Mouse (Mus musculus) thymus, adult 2 months (tissue): ENCODE measurements around the gene Lmo2. TPM values are rescaled to one million over a fixed set of nuclear protein-coding genes. Genes with fewer than 3 reads are reported as not detected.
"Not testable (repeated sequence)": the region's sequence is repeated elsewhere in the genome, so short reads cannot be mapped to it uniquely, and the experiment has no call there.

Experiments
- DNase-seq: peaks from one replicate; pipeline ENCODE4 v3.0.0; 2021
- H3K27ac ChIP-seq: fragments of 200-500 bp; 2 replicates; pipeline ENCODE4 v1.5.1; 2012; ENCODE audit warnings: low read length, control low read depth; ENCODE audit not compliant: control insufficient read depth, insufficient read depth
- H3K27me3 ChIP-seq: fragments of 200-500 bp; 2 replicates; pipeline ENCODE4 v1.6.1; 2012; ENCODE audit warnings: mild to moderate bottlenecking, low read length, moderate library complexity, mixed read lengths; ENCODE audit not compliant: control insufficient read depth, insufficient read depth
- H3K36me3 ChIP-seq: fragments of 200-500 bp; 2 replicates; pipeline ENCODE4 v1.6.1; 2012; ENCODE audit warnings: mild to moderate bottlenecking, low read length, moderate library complexity; ENCODE audit not compliant: control insufficient read depth, insufficient read depth
- H3K4me1 ChIP-seq: fragments of 200-500 bp; replicated peaks from 2 replicates; pipeline ENCODE4 v1.6.1; 2012; ENCODE audit warnings: low read length; ENCODE audit not compliant: control insufficient read depth, insufficient read depth
- H3K4me3 ChIP-seq: fragments of 200-500 bp; 2 replicates; pipeline ENCODE4 v1.5.1; 2012; ENCODE audit warnings: mild to moderate bottlenecking, low read length, control low read depth, moderate library complexity; ENCODE audit not compliant: control insufficient read depth, insufficient read depth
- CTCF ChIP-seq: fragments of 200-500 bp; IDR thresholded peaks from 2 replicates; pipeline ENCODE4 v1.5.1; 2012; ENCODE audit warnings: mild to moderate bottlenecking, control low read depth, low read length, moderate library complexity, borderline replicate concordance; ENCODE audit not compliant: control insufficient read depth, poor library complexity, insufficient read depth; ENCODE audit errors: extremely low read depth
- POLR2A ChIP-seq: fragments of 200-500 bp; IDR thresholded peaks from 2 replicates; pipeline ENCODE4 v1.6.1; 2012; ENCODE audit warnings: mild to moderate bottlenecking, low read length, control low read depth, moderate library complexity; ENCODE audit not compliant: control insufficient read depth, poor library complexity, insufficient read depth; ENCODE audit errors: extremely low read depth
- WGBS: fragments of 180-500 bp; shearing (Covaris S2); methylation state at CpG from one replicate; pipeline ENCODE4 v1.1.7; 2018; 5-methylcytosine and 5-hydroxymethylcytosine counted together
- polyA plus RNA-seq: library from polyadenylated mRNA; depleted of rRNA; stranded (reverse); fragments of >200 nt; gene quantifications from 2 replicates; pipeline ENCODE4 v1.2.3, GENCODE M21; 2012

Lmo2 gene
- polyA plus RNA-seq, 1 experiment, result 9.6 TPM

DNA sequence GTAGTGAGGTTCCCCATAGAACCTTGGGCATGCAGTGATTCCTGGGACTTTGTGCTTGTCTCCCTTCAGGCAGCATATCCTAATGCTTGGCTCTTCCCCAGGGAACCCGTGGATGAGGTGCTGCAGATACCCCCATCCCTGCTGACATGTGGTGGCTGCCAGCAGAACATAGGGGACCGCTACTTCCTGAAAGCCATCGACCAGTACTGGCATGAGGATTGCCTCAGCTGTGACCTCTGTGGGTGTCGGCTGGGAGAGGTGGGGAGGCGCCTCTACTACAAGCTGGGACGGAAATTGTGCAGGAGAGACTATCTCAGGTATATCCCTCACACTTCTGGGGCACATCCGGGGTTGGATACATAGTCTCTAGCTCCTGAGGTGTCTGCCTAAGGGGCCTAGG lies 18.1 kb downstream of the Lmo2 start:
- 30% methylated on average over 7 of the region's 7 CpGs for WGBS
- TF ChIP-seq CTCF (no peak), POLR2A (no peak)
- no peaks in the 10 kb centered on the region for H3K36me3 ChIP-seq
- H3K27me3 ChIP-seq, result peaks cover 3% of the 10 kb centered on the region; the same call in 1 of the 2 replicates
- no peak for DNase-seq
- H3K27ac ChIP-seq, result no peak overlapping the region
- no peak overlapping the region for H3K4me3 ChIP-seq
- peaks cover 5% of the 10 kb centered on the region; the same call in 1 of the 2 replicates for H3K4me1 ChIP-seq

DNA sequence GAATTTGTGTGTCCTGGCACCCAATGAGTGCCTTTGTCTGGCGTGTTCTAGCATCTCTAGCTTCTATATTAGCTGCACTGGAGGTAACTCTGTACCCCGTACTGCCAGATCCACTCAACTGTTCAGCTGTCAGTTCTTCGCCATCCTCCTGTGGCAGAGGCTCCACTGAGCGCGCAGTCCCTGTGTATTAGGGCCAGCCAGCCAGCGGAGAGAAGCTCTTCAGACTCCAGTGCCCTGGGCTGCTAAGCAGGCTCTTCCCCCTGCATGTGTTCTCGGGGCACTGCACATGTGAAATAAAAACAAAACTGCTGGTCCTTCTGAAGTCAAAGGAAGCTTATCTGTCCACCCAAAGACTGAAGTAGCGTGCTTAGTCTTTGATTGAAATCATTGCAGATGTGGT lies 19.4 kb downstream of the Lmo2 start:
- no peak overlapping the region for H3K4me3 ChIP-seq
- peaks cover 5% of the 10 kb centered on the region; the same call in 1 of the 2 replicates for H3K4me1 ChIP-seq
- no peaks in the 10 kb centered on the region for H3K36me3 ChIP-seq
- TF ChIP-seq POLR2A, result no peak
- TF ChIP-seq CTCF, result no peak
- H3K27me3 ChIP-seq, result no peaks in the 10 kb centered on the region
- no peak overlapping the region for H3K27ac ChIP-seq
- 87% methylated on average over 8 of the region's 8 CpGs for WGBS
- no peak for DNase-seq

DNA sequence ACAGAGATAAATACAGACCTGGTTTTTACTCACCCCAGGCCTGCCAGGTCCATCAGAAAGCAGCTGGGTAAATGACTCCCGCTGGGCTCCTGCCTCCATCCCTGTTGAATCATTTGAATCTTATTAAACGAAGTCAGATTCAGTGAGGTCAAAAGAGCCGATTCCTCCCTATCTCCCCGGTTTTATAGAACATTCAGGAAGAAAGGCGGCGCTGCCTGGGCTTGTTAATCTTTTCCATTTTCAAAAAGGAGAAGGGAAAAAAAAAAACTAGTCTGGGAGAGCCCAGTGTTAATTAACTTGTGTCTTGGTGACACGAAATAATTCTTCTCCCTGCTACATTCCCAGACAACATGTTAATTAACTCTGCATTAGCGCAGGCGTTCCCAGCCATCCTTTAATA lies 19.9 kb downstream of the Lmo2 start:
- 92% methylated on average over 9 of the region's 9 CpGs for WGBS
- Histone ChIP-seq H3K27me3 (no peaks in the 10 kb centered on the region), H3K4me1 (peaks cover 6% of the 10 kb centered on the region), H3K36me3 (no peaks in the 10 kb centered on the region), H3K4me3 (no peak overlapping the region), H3K27ac (no peak overlapping the region)
- TF ChIP-seq CTCF (no peak), POLR2A (no peak)
- no peak for DNase-seq

DNA sequence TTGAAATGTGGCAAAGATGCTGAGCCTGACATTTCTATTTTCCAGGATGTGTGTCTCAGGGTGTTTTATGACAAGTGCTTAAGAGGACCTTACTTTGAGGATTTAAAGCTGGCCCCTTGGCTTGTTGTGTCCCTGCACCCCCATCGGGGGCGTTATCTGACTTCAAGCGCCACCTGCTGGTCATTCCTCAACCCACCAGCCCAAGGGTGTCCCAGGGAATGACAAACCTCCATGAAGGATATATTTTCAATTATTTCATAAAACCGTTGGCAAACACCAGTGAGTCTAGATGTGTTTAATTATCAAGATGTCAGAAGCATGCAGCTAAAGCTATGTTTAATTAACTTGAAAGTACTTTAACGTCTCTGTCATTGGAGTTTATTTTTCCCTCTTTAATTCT lies 24.5 kb downstream of the Lmo2 start:
- WGBS, result 16% methylated on average over 5 of the region's 5 CpGs
- peaks cover 4% of the 10 kb centered on the region; the same call in 1 of the 2 replicates for H3K4me1 ChIP-seq
- no peak overlapping the region for H3K4me3 ChIP-seq
- no peaks in the 10 kb centered on the region for H3K36me3 ChIP-seq
- peak; percentile 71 for DNase-seq
- no peaks in the 10 kb centered on the region for H3K27me3 ChIP-seq
- TF ChIP-seq POLR2A, result no peak
- peak; percentile 81; the same call in 1 of the 2 replicates for TF ChIP-seq CTCF
- no peak overlapping the region for H3K27ac ChIP-seq

DNA sequence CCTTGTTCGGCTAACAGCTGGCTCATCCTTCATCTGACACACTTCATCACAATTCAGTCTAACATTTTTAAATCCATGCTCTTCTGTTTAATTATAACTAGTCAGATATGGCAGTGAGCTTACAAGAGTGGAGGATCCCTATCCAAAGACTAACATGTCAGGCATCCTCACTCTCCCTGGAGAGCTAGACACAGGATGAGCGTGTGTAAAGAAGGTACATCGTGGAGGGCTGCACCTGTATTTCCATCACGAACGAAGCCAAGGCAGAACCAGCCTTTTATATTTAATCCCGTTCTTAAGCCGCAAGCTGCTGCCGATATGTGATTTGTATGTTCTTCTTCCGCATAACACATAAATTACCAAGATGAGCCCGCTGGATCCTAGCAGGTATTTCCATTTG lies 25.4 kb downstream of the Lmo2 start:
- TF ChIP-seq CTCF, result no peak
- TF ChIP-seq POLR2A, result no peak
- peaks cover 4% of the 10 kb centered on the region; the same call in 1 of the 2 replicates for H3K4me1 ChIP-seq
- H3K27ac ChIP-seq, result no peak overlapping the region
- H3K36me3 ChIP-seq, result no peaks in the 10 kb centered on the region
- H3K4me3 ChIP-seq, result no peak overlapping the region
- H3K27me3 ChIP-seq, result no peaks in the 10 kb centered on the region
- 88% methylated on average over 10 of the region's 10 CpGs for WGBS
- DNase-seq, result no peak

DNA sequence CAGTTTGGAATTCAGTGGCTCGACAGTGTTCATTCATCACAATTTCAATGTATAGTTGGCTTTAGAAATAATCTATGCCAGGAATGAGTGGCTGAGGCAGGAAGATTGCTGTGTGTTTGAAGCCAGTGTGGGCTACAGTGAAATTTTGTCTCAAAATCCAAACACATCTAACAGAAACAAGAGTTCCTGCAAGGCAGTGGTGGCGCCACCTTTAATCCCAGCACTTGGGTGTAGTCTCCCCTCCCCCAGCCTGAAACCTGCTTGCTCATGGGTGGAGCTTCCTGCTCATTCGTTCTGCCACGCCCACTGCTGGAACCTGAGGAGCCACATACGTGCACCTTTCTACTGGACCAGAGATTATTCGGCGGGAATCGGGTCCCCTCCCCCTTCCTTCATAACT lies 29.8 kb downstream of the Lmo2 start:
- not testable (repeated sequence) for H3K27me3 ChIP-seq, H3K27ac ChIP-seq, H3K36me3 ChIP-seq, H3K4me1 ChIP-seq, DNase-seq, H3K4me3 ChIP-seq
- WGBS, result 75% methylated on average over 8 of the region's 8 CpGs

DNA sequence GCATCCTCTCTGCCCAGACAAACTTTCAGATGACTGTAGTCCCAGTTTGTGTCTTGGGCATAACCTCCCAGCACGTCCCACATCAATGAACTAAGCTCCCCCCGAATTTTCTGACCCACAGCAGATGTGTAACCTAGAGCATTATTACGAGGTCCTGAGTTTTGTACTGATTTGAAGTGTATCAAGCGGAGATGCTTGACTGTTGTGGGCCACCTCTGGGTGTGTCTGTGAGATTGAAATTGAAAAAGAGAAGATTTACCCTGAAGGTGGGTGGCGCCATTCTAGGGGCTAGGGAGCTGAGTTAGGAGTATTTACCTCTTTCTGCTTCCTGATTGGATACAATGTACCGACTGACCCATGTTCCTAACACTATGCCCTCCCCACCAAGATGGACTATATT lies 31.9 kb downstream of the Lmo2 start:
- Histone ChIP-seq H3K4me3 (no peak overlapping the region), H3K36me3 (no peaks in the 10 kb centered on the region), H3K4me1 (no peaks in the 10 kb centered on the region), H3K27ac (no peak overlapping the region), H3K27me3 (no peaks in the 10 kb centered on the region)
- no peak for DNase-seq
- WGBS, result 92% methylated on average over 6 of the region's 6 CpGs
- no peak for TF ChIP-seq POLR2A
